Mouse (Mus musculus): ENCODE data around the gene Ralgapa1. TPM values are rescaled to one million over a fixed set of nuclear protein-coding genes. Genes with fewer than 3 reads are reported as not detected.
"Not testable (repeated sequence)": the region's sequence is repeated elsewhere in the genome, so short reads cannot be mapped to it uniquely, and the experiment has no call there.

Ralgapa1 gene
- total and polyA plus RNA-seq, 3 experiments, result 14.1 to 111 (median 29.7) TPM

GRCm38 (mm10) chr12:55666699-55667098 is 154.3 kb downstream of the Ralgapa1 start:
- Histone ChIP-seq H3K4me3 (ENCODE audit: control insufficient read depth in 1 of 2, insufficient read depth in 1 of 2, low read depth in 2 of 2, low read length in 2 of 2) (no peak overlapping the region), H3K9ac (ENCODE audit: control insufficient read depth, low read depth, low read length, poor library complexity, severe bottlenecking) (no peak overlapping the region), H3K4me1 (ENCODE audit: control insufficient read depth in 1 of 2, insufficient read depth in 2 of 2, low read length in 2 of 2) (no peaks in the 10 kb centered on the region), H3K9me3 (replicated peaks; ENCODE audit: insufficient read depth, low read length) (no peaks in the 10 kb centered on the region), H3K27ac (ENCODE audit: control insufficient read depth, low read depth, low read length) (no peak overlapping the region), H3K36me3 (ENCODE audit: control insufficient read depth in 1 of 2, insufficient read depth in 2 of 2, low read length in 2 of 2) (peaks cover 0 to 15% of the 10 kb centered on the region in 2 experiments; a peak in 2 of 4 replicates), H3K27me3 (ENCODE audit: control insufficient read depth in 1 of 2, insufficient read depth in 2 of 2, low read length in 2 of 2) (no peaks in the 10 kb centered on the region), H3K79me2 (ENCODE audit: control insufficient read depth, insufficient read depth, low read length, poor library complexity) (no peaks in the 10 kb centered on the region)
- DNase-seq (ENCODE audit: low read depth, low spot score), result no peak
- TF ChIP-seq ZMIZ1 (IDR thresholded peaks at IDR 0.05; ENCODE audit: low read depth, low read length), result no peak
- TF ChIP-seq GATA1 (IDR thresholded peaks at IDR 0.05; ENCODE audit: low read depth, low read length), result no peak
- no peak for TF ChIP-seq SIN3A (IDR thresholded peaks at IDR 0.05; ENCODE audit: low read length)
- no peak for TF ChIP-seq MYB (IDR thresholded peaks at IDR 0.05; ENCODE audit: low read depth, low read length)
- TF ChIP-seq POLR2A (IDR thresholded peaks at IDR 0.05; ENCODE audit: control insufficient read depth in 1 of 2, insufficient read depth in 1 of 2, low read depth in 1 of 2, low read length in 2 of 2, poor library complexity in 1 of 2), result no peak
- TF ChIP-seq POLR2AphosphoS5 (IDR thresholded peaks at IDR 0.05; ENCODE audit: borderline replicate concordance, low read depth, low read length), result no peak
- TF ChIP-seq HCFC1 (IDR thresholded peaks at IDR 0.05; ENCODE audit: low read depth, low read length), result no peak
- TF ChIP-seq E2F4 (IDR thresholded peaks at IDR 0.05; ENCODE audit: borderline replicate concordance, low read depth, low read length), result no peak
- TF ChIP-seq RCOR1 (IDR thresholded peaks at IDR 0.05; ENCODE audit: low read depth, low read length), result no peak
- no peak for TF ChIP-seq USF2 (IDR thresholded peaks at IDR 0.05; ENCODE audit: borderline replicate concordance in 1 of 2, insufficient read depth in 1 of 2, low read depth in 1 of 2, low read length in 2 of 2)
- no peak for TF ChIP-seq MYC (IDR thresholded peaks at IDR 0.05; ENCODE audit: low read depth, low read length)
- TF ChIP-seq NELFE (IDR thresholded peaks at IDR 0.05; ENCODE audit: low read depth, low read length), result no peak
- no peak for TF ChIP-seq ELF1 (IDR thresholded peaks at IDR 0.05; ENCODE audit: low read depth, low read length)
- TF ChIP-seq SMC3 (IDR thresholded peaks at IDR 0.05; ENCODE audit: low read depth, low read length), result no peak
- no peak for TF ChIP-seq MAZ (IDR thresholded peaks at IDR 0.05; ENCODE audit: low read depth, low read length)

GRCm38 (mm10) chr12:55663194-55663593 is 157.8 kb downstream of the Ralgapa1 start:
- DNase-seq (ENCODE audit: low read depth, low spot score); H3K79me2 ChIP-seq (ENCODE audit: control insufficient read depth, insufficient read depth, low read length, poor library complexity); H3K4me1 ChIP-seq (ENCODE audit: control insufficient read depth in 1 of 2, insufficient read depth in 2 of 2, low read length in 2 of 2); H3K9me3 ChIP-seq (replicated peaks; ENCODE audit: insufficient read depth, low read length); H3K9ac ChIP-seq (ENCODE audit: control insufficient read depth, low read depth, low read length, poor library complexity, severe bottlenecking); H3K27ac ChIP-seq (ENCODE audit: control insufficient read depth, low read depth, low read length); H3K4me3 ChIP-seq (ENCODE audit: control insufficient read depth in 1 of 2, insufficient read depth in 1 of 2, low read depth in 2 of 2, low read length in 2 of 2); H3K27me3 ChIP-seq (ENCODE audit: control insufficient read depth in 1 of 2, insufficient read depth in 2 of 2, low read length in 2 of 2): not testable (repeated sequence)
- H3K36me3 ChIP-seq (ENCODE audit: control insufficient read depth in 1 of 2, insufficient read depth in 2 of 2, low read length in 2 of 2), result peaks cover 0 to 17% of the 10 kb centered on the region in 2 experiments; a peak in 2 of 4 replicates

DNA sequence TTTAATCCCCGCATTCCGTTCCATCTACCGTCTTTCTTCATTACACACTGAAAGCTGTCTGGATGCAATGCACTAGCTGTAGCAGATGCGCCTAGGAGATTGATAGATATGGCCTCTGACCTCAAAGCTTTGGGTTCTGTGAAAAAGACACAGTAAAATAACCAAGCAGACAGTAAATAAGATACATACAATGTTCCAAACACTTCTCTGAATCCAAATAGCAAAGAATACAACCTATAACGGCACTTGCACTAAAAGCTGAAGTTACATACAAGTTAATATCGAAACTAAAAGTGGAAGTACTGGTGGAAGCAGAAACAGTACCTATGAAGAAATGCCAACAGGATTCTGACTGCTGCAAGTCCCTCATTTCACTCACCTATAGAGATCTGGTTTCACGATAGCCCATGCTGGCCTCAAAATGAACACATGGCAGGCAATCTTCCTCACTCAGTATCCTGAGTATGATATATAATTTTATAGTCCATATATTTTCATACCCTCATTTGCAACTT is 172.9 kb downstream of the Ralgapa1 start:
- peaks cover 0 to 3% of the 10 kb centered on the region in 2 experiments; a peak in 1 of 4 replicates for H3K4me1 ChIP-seq (ENCODE audit: control insufficient read depth in 1 of 2, insufficient read depth in 2 of 2, low read length in 2 of 2)
- TF ChIP-seq ZC3H11A (IDR thresholded peaks at IDR 0.05; ENCODE audit: low read depth, low read length), result no peak
- TF ChIP-seq BHLHE40 (IDR thresholded peaks at IDR 0.05; ENCODE audit: borderline replicate concordance, low read depth, low read length), result no peak
- no peak for TF ChIP-seq TCF12 (IDR thresholded peaks at IDR 0.05; ENCODE audit: low read depth, low read length)
- no peak for TF ChIP-seq MAFK (IDR thresholded peaks at IDR 0.05; ENCODE audit: borderline replicate concordance, low read depth, low read length)
- no peak for TF ChIP-seq CHD1 (IDR thresholded peaks at IDR 0.05; ENCODE audit: low read depth, low read length)
- no peak for TF ChIP-seq ETS1 (IDR thresholded peaks at IDR 0.05; ENCODE audit: low read depth, low read length)
- TF ChIP-seq ZNF384 (IDR thresholded peaks at IDR 0.05; ENCODE audit: low read depth, low read length), result no peak
- no peak for TF ChIP-seq MXI1 (IDR thresholded peaks at IDR 0.05; ENCODE audit: low read depth, low read length)
- no peak for TF ChIP-seq MAX (IDR thresholded peaks at IDR 0.05; ENCODE audit: low read length)
- no peak for TF ChIP-seq CHD2 (IDR thresholded peaks at IDR 0.05; ENCODE audit: low read length)
- no peak for TF ChIP-seq SIN3A (IDR thresholded peaks at IDR 0.05; ENCODE audit: low read length)
- no peak for TF ChIP-seq RAD21 (IDR thresholded peaks at IDR 0.05; ENCODE audit: low read depth, low read length)
- no peak overlapping the region for H3K9ac ChIP-seq (ENCODE audit: control insufficient read depth, low read depth, low read length, poor library complexity, severe bottlenecking)
- H3K79me2 ChIP-seq (ENCODE audit: control insufficient read depth, insufficient read depth, low read length, poor library complexity), result no peaks in the 10 kb centered on the region
- H3K27me3 ChIP-seq (ENCODE audit: control insufficient read depth in 1 of 2, insufficient read depth in 2 of 2, low read length in 2 of 2), result no peaks in the 10 kb centered on the region
- H3K9me3 ChIP-seq (replicated peaks; ENCODE audit: insufficient read depth, low read length), result no peaks in the 10 kb centered on the region
- peaks cover 0 to 3% of the 10 kb centered on the region in 2 experiments; a peak in 3 of 4 replicates for H3K36me3 ChIP-seq (ENCODE audit: control insufficient read depth in 1 of 2, insufficient read depth in 2 of 2, low read length in 2 of 2)
- no peak overlapping the region for H3K4me3 ChIP-seq (ENCODE audit: control insufficient read depth in 1 of 2, insufficient read depth in 1 of 2, low read depth in 2 of 2, low read length in 2 of 2)
- no peak overlapping the region for H3K27ac ChIP-seq (ENCODE audit: control insufficient read depth, low read depth, low read length)
- no peak for DNase-seq (ENCODE audit: low read depth, low spot score)
